Mouse (Mus musculus): ENCODE results near the gene Abcd3. TPM values are rescaled to one million over a fixed set of nuclear protein-coding genes. Genes with fewer than 3 reads are reported as not detected.

The Abcd3 gene
- total and polyA plus RNA-seq, 3 experiments = 14.8 to 61.4 (median 29.9) TPM

GRCm38 (mm10) chr3:121714461-121714860, 100.6 kb downstream of the Abcd3 start:
- TF ChIP-seq ELF1 (IDR thresholded peaks at IDR 0.05; ENCODE audit: low read depth, low read length) (no peak), NELFE (IDR thresholded peaks at IDR 0.05; ENCODE audit: low read depth, low read length) (no peak), POLR2AphosphoS2 (IDR thresholded peaks at IDR 0.05; ENCODE audit: low read length) (no peak), ZNF384 (IDR thresholded peaks at IDR 0.05; ENCODE audit: low read depth, low read length) (no peak), USF2 (IDR thresholded peaks at IDR 0.05; ENCODE audit: borderline replicate concordance in 1 of 2, insufficient read depth in 1 of 2, low read depth in 1 of 2, low read length in 2 of 2) (no peak), ETS1 (IDR thresholded peaks at IDR 0.05; ENCODE audit: low read depth, low read length) (no peak), EP300 (IDR thresholded peaks at IDR 0.05; ENCODE audit: low read depth in 1 of 2, low read length in 2 of 2) (no peak), MAX (IDR thresholded peaks at IDR 0.05; ENCODE audit: low read length) (no peak), ZC3H11A (IDR thresholded peaks at IDR 0.05; ENCODE audit: low read depth, low read length) (no peak), TAL1 (IDR thresholded peaks at IDR 0.05; ENCODE audit: low read length) (no peak), HCFC1 (IDR thresholded peaks at IDR 0.05; ENCODE audit: low read depth, low read length) (no peak), MXI1 (IDR thresholded peaks at IDR 0.05; ENCODE audit: low read depth, low read length) (no peak), MYB (IDR thresholded peaks at IDR 0.05; ENCODE audit: low read depth, low read length) (no peak), NRF1 (IDR thresholded peaks at IDR 0.05; ENCODE audit: insufficient read depth, low read depth, low read length, poor library complexity, severe bottlenecking) (no peak), RAD21 (IDR thresholded peaks at IDR 0.05; ENCODE audit: low read depth, low read length) (no peak), SMC3 (IDR thresholded peaks at IDR 0.05; ENCODE audit: low read depth, low read length) (no peak)
- Histone ChIP-seq H3K9ac (ENCODE audit: control insufficient read depth, low read depth, low read length, poor library complexity, severe bottlenecking) (no peak overlapping the region), H3K9me3 (replicated peaks; ENCODE audit: insufficient read depth, low read length) (no peaks in the 10 kb centered on the region), H3K4me3 (ENCODE audit: control insufficient read depth in 1 of 2, insufficient read depth in 1 of 2, low read depth in 2 of 2, low read length in 2 of 2) (no peak overlapping the region), H3K79me2 (ENCODE audit: control insufficient read depth, insufficient read depth, low read length, poor library complexity) (no peaks in the 10 kb centered on the region), H3K36me3 (ENCODE audit: control insufficient read depth in 1 of 2, insufficient read depth in 2 of 2, low read length in 2 of 2) (no peaks in the 10 kb centered on the region), H3K4me1 (ENCODE audit: control insufficient read depth in 1 of 2, insufficient read depth in 2 of 2, low read length in 2 of 2) (no peaks in the 10 kb centered on the region), H3K27me3 (ENCODE audit: control insufficient read depth in 1 of 2, insufficient read depth in 2 of 2, low read length in 2 of 2) (peaks cover 4 to 10% of the 10 kb centered on the region in 2 experiments; a peak in 3 of 4 replicates), H3K27ac (ENCODE audit: control insufficient read depth, low read depth, low read length) (no peak overlapping the region)
- DNase-seq (ENCODE audit: low read depth, low spot score) = no peak

GRCm38 (mm10) chr3:121713816-121714215, 101.3 kb downstream of the Abcd3 start:
- Histone ChIP-seq H3K27me3 (ENCODE audit: control insufficient read depth in 1 of 2, insufficient read depth in 2 of 2, low read length in 2 of 2) (peaks cover 4 to 12% of the 10 kb centered on the region in 2 experiments; a peak in 3 of 4 replicates), H3K9me3 (replicated peaks; ENCODE audit: insufficient read depth, low read length) (no peaks in the 10 kb centered on the region), H3K9ac (ENCODE audit: control insufficient read depth, low read depth, low read length, poor library complexity, severe bottlenecking) (no peak overlapping the region), H3K4me3 (ENCODE audit: control insufficient read depth in 1 of 2, insufficient read depth in 1 of 2, low read depth in 2 of 2, low read length in 2 of 2) (no peak overlapping the region), H3K27ac (ENCODE audit: control insufficient read depth, low read depth, low read length) (no peak overlapping the region), H3K79me2 (ENCODE audit: control insufficient read depth, insufficient read depth, low read length, poor library complexity) (no peaks in the 10 kb centered on the region), H3K36me3 (ENCODE audit: control insufficient read depth in 1 of 2, insufficient read depth in 2 of 2, low read length in 2 of 2) (no peaks in the 10 kb centered on the region), H3K4me1 (ENCODE audit: control insufficient read depth in 1 of 2, insufficient read depth in 2 of 2, low read length in 2 of 2) (no peaks in the 10 kb centered on the region)
- no peak for DNase-seq (ENCODE audit: low read depth, low spot score)
- no peak for TF ChIP-seq EP300 (IDR thresholded peaks at IDR 0.05; ENCODE audit: low read depth in 1 of 2, low read length in 2 of 2)
- TF ChIP-seq GATA1 (IDR thresholded peaks at IDR 0.05; ENCODE audit: low read depth, low read length) = no peak
- no peak for TF ChIP-seq TCF12 (IDR thresholded peaks at IDR 0.05; ENCODE audit: low read depth, low read length)
- TF ChIP-seq SMC3 (IDR thresholded peaks at IDR 0.05; ENCODE audit: low read depth, low read length) = no peak
- no peak for TF ChIP-seq USF2 (IDR thresholded peaks at IDR 0.05; ENCODE audit: borderline replicate concordance in 1 of 2, insufficient read depth in 1 of 2, low read depth in 1 of 2, low read length in 2 of 2)
- TF ChIP-seq NELFE (IDR thresholded peaks at IDR 0.05; ENCODE audit: low read depth, low read length) = no peak
- no peak for TF ChIP-seq MYC (IDR thresholded peaks at IDR 0.05; ENCODE audit: low read depth, low read length)
- TF ChIP-seq KAT2A (conservative IDR thresholded peaks at IDR 0.05; ENCODE audit: low read depth, low read length) = no peak
- TF ChIP-seq POLR2AphosphoS5 (IDR thresholded peaks at IDR 0.05; ENCODE audit: borderline replicate concordance, low read depth, low read length) = no peak
- no peak for TF ChIP-seq UBTF (IDR thresholded peaks at IDR 0.05; ENCODE audit: borderline replicate concordance, insufficient read depth, low read depth, low read length)
- no peak for TF ChIP-seq MAX (IDR thresholded peaks at IDR 0.05; ENCODE audit: low read length)
- no peak for TF ChIP-seq POLR2AphosphoS2 (IDR thresholded peaks at IDR 0.05; ENCODE audit: low read length)
- TF ChIP-seq MYB (IDR thresholded peaks at IDR 0.05; ENCODE audit: low read depth, low read length) = no peak
- no peak for TF ChIP-seq JUND (IDR thresholded peaks at IDR 0.05; ENCODE audit: low read depth, low read length)
- TF ChIP-seq ZNF384 (IDR thresholded peaks at IDR 0.05; ENCODE audit: low read depth, low read length) = no peak
- no peak for TF ChIP-seq ZMIZ1 (IDR thresholded peaks at IDR 0.05; ENCODE audit: low read depth, low read length)
- no peak for TF ChIP-seq GABPA (IDR thresholded peaks at IDR 0.05; ENCODE audit: low read depth, low read length)

Data from MEL (cell line).